Comparison of ENCODE assay signal across 8 mouse cellular contexts in genomic region chr2:70825371-70826051, GRCm38 (mm10). TPM values are rescaled to one million over a fixed set of nuclear protein-coding genes. Genes with fewer than 3 reads are reported as not detected.
DNase-seq lines count a peak whose midpoint lies in the region; ATAC-seq and TF ChIP-seq lines count a peak whose summit lies in the region.

TSS of gene Tlk1 (minus strand) at chr2:70825728.

- no peak for TF ChIP-seq CTCF in liver, adult 2 months (IDR thresholded peaks at IDR 0.05; ENCODE audit: low read depth, low read length)

- H3ac ChIP-seq in myocyte (ENCODE audit: control insufficient read depth, insufficient read length) = peak within 1 kb of the TSS; percentile 92

- H3K27me3 ChIP-seq in embryonic facial prominence, embryonic 11.5 days (ENCODE audit: control insufficient read depth, insufficient read depth, low read length) = no peaks in the 10 kb centered on the region
- H3K27me3 ChIP-seq in liver, adult 2 months (ENCODE audit: control insufficient read depth, insufficient read depth, low read length) = no peaks in the 10 kb centered on the region
- H3K27me3 ChIP-seq in myocyte (ENCODE audit: control insufficient read depth, insufficient read depth, insufficient read length) = no peaks in the 10 kb centered on the region

- DNase-seq in 3T3-L1 (ENCODE audit: low read depth, low spot score) = peak; percentile 72
- DNase-seq in adrenal gland, postnatal 25 days = peak; percentile 87
- DNase-seq in embryonic facial prominence, embryonic 11.5 days (ENCODE audit: low spot score) = peak; percentile 92
- peak; percentile 31 for DNase-seq in heart, adult 8-10 months (ENCODE audit: low spot score)
- peak; percentile 64 to 66 for DNase-seq in kidney, adult 8-10 months
- peak; percentile 48 for DNase-seq in liver, adult 2 months (ENCODE audit: extremely low read depth, low read depth, low spot score)
- DNase-seq in spleen, postnatal 4 days (ENCODE audit: low spot score in 2 of 2) = peak; percentile 82 to 91

- peak; percentile 42; the same call in 1 of the 2 replicates for TF ChIP-seq POLR2A in liver, adult 2 months (IDR thresholded peaks at IDR 0.05; ENCODE audit: extremely low read depth, insufficient read depth, low read length)
- peak; percentile 54 for TF ChIP-seq POLR2A in myocyte (IDR thresholded peaks at IDR 0.05; ENCODE audit: insufficient read length, low read depth)

- H3K36me3 ChIP-seq in embryonic facial prominence, embryonic 11.5 days (replicated peaks; ENCODE audit: control insufficient read depth, insufficient read depth, low read depth, low read length) = no peaks in the 10 kb centered on the region
- H3K36me3 ChIP-seq in liver, adult 2 months (ENCODE audit: control insufficient read depth, insufficient read depth, low read length) = no peaks in the 10 kb centered on the region
- H3K36me3 ChIP-seq in myocyte (ENCODE audit: control insufficient read depth, insufficient read depth) = no peaks in the 10 kb centered on the region

- H3K9ac ChIP-seq in embryonic facial prominence, embryonic 11.5 days (replicated peaks; ENCODE audit: low read length) = peak within 1 kb of the TSS; percentile 99
- H3K9ac ChIP-seq in liver, adult 2 months (ENCODE audit: low read depth, low read length) = peak within 1 kb of the TSS; percentile 87

- H3K4me3 ChIP-seq in embryonic facial prominence, embryonic 11.5 days (ENCODE audit: low read depth, low read length) = peak within 1 kb of the TSS; percentile 90
- H3K4me3 ChIP-seq in liver, adult 2 months (ENCODE audit: insufficient read depth, low read depth, low read length) = peak within 1 kb of the TSS; percentile 98
- H3K4me3 ChIP-seq in myocyte = peak within 1 kb of the TSS; percentile 48

- peaks cover 12% of the 10 kb centered on the region; the same call in 1 of the 2 replicates for H3K79me2 ChIP-seq in liver, adult 2 months (ENCODE audit: control insufficient read depth, insufficient read depth, low read length)
- H3K79me2 ChIP-seq in myocyte (ENCODE audit: control insufficient read depth, insufficient read depth) = peaks cover 41% of the 10 kb centered on the region

- 1% methylated on average over 58 of the region's 118 CpGs for WGBS in embryonic facial prominence, embryonic 11.5 days
- WGBS in liver, adult 2 months = 3% methylated on average over 79 of the region's 118 CpGs

- no peaks in the 10 kb centered on the region for H3K9me3 ChIP-seq in embryonic facial prominence, embryonic 11.5 days (replicated peaks; ENCODE audit: control insufficient read depth, low read length)

- H3K4me1 ChIP-seq in embryonic facial prominence, embryonic 11.5 days (ENCODE audit: control insufficient read depth, insufficient read depth, low read length) = no peaks in the 10 kb centered on the region
- peaks cover 6% of the 10 kb centered on the region; the same call in 1 of the 2 replicates for H3K4me1 ChIP-seq in liver, adult 2 months (ENCODE audit: control insufficient read depth, insufficient read depth, low read length)

- peak; percentile 85 for ATAC-seq in embryonic facial prominence, embryonic 11.5 days (replicated peaks; ENCODE audit: insufficient number of reproducible peaks, low FRiP score, low TSS enrichment, low read depth)

- peak within 1 kb of the TSS; percentile 60 for H3K4me2 ChIP-seq in embryonic facial prominence, embryonic 11.5 days (ENCODE audit: low read depth, low read length)
- peak within 1 kb of the TSS; percentile 93 for H3K4me2 ChIP-seq in myocyte (ENCODE audit: low read depth)

- peak within 1 kb of the TSS; percentile 100 for H3K27ac ChIP-seq in embryonic facial prominence, embryonic 11.5 days (replicated peaks; ENCODE audit: low read depth, low read length)
- peak within 1 kb of the TSS; percentile 87 for H3K27ac ChIP-seq in liver, adult 2 months (replicated peaks; ENCODE audit: insufficient read depth, low read depth, low read length)

TF ChIP-seq in myocyte, 11 proteins besides CTCF, POLR2A, EP300 and RAD21:
- TF ChIP-seq REST (IDR thresholded peaks at IDR 0.05; ENCODE audit: insufficient read depth, insufficient read length) (no peak), TCF12 (IDR thresholded peaks at IDR 0.05; ENCODE audit: insufficient read depth, poor library complexity, severe bottlenecking) (no peak), TCF3 (IDR thresholded peaks at IDR 0.05; ENCODE audit: insufficient read length, low read depth) (peak; percentile 21), MAX (IDR thresholded peaks at IDR 0.05; ENCODE audit: low read depth) (no peak), CEBPB (IDR thresholded peaks at IDR 0.05; ENCODE audit: insufficient read depth, poor library complexity, severe bottlenecking) (no peak), MYOG (IDR thresholded peaks at IDR 0.05; ENCODE audit: control insufficient read depth in 1 of 3, insufficient read depth in 1 of 3, insufficient read length in 2 of 3, low read depth in 2 of 3) (peak in 2 of 3 experiments; percentile 69 to 80), POLR2AphosphoS2 (IDR thresholded peaks at IDR 0.05; ENCODE audit: insufficient read length, low read depth) (peak; percentile 56), MYOD1 (IDR thresholded peaks at IDR 0.05; ENCODE audit: control insufficient read depth in 1 of 3, insufficient read length in 2 of 3, low read depth in 2 of 3) (peak in 2 of 3 experiments; percentile 72 to 93), USF1 (IDR thresholded peaks at IDR 0.05; ENCODE audit: low read depth) (no peak), SRF (IDR thresholded peaks at IDR 0.05; ENCODE audit: control insufficient read depth, insufficient read length, low read depth) (no peak), E2F4 (IDR thresholded peaks at IDR 0.05; ENCODE audit: insufficient read depth) (no peak)

RNA-seq across cellular contexts. Expression of gene Tlk1, which starts in this region (rescaled TPM):
- 70.8 and 82.7 TPM in 2 replicates for total RNA-seq in adrenal gland, postnatal 25 days (2021)
- 46.4 and 46.8 TPM in 2 replicates for polyA plus RNA-seq in embryonic facial prominence, embryonic 11.5 days (2014; fragmentation: Nextera tagmentation; extraction: Ambion mirVana)
- 10 to 100 TPM; 27.5 to 38.2 (median 32.4) TPM for total RNA-seq in heart, adult 8-10 months (2022)
- total RNA-seq in liver, adult 2 months (2014; rRNA removed) = 21.4 and 22.6 TPM in 2 replicates
- 5.6 and 6.2 TPM in 2 replicates for polyA plus RNA-seq in liver, adult 2 months (2012; rRNA removed)
- polyA plus RNA-seq in myocyte (2012; fragmentation: generic; extraction: Trizol) = 9.4 TPM

Comparison
In these comparisons a context has a peak if more than half of its experiments do, and no peak if none do; other contexts are left out.
1. Peak in every context shown above with its lines: DNase-seq, ATAC-seq, H3K4me3 ChIP-seq and H3K27ac ChIP-seq.
2. DNase-seq: peak in every context shown above with its lines; median percentile 92 in embryonic facial prominence, embryonic 11.5 days; 87 in adrenal gland, postnatal 25 days; 86 in spleen, postnatal 4 days; 72 in 3T3-L1; 65 in kidney, adult 8-10 months; 48 in liver, adult 2 months; 31 in heart, adult 8-10 months.
3. H3K4me3 ChIP-seq: peak in every context shown above with its lines; median percentile 98 in liver, adult 2 months; 90 in embryonic facial prominence, embryonic 11.5 days; 48 in myocyte.